Mouse (Mus musculus): ENCODE measurements at regions not wholly inside any gene's neighbourhood (a gene's known extent, or its start where the extent isn't known, plus 50 kb on each side); places are given as distances from the start of the nearest gene placed in this dataset.

DNA sequence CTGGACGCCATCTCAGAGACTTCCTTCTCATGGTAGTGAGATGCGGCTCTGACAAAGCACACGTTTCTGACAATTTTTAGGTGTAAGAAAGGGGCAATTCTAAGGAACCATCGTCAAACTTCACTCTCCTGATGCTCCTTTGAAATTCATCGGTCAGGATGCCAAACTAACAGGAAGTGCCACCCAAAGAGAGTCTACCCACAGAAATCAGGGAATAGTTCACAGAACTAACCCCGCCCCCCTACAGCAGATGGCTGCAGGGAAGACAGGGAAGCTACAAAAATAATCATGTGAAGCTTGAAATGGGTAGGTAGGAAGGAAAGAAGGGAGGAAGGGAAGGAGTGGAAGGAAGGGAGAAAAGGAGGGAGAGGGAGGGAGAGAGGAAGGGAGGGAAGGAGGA, 240.1 kb upstream of the Eif4g2 start:
- DNase-seq, result no peak

DNA sequence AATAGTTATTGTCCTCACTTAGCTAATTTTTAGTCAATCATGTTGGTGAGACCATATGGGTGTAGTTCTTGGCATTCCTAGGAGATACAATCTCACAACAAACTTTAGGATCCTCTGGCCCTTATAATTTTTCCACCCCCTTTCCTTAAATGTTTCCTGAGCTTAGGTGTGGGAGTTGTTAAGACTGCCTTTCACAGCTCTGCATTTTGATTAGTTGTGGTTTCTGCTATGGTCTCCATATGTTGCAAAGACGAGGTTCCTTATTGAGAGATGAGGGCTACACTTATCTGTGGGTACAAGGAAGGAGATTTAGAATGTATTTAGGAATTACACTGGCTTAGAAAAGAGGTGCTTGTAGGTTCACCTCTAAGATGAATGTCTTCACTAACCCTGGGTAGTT, 237.1 kb upstream of the Eif4g2 start:
- DNase-seq, result no peak

DNA sequence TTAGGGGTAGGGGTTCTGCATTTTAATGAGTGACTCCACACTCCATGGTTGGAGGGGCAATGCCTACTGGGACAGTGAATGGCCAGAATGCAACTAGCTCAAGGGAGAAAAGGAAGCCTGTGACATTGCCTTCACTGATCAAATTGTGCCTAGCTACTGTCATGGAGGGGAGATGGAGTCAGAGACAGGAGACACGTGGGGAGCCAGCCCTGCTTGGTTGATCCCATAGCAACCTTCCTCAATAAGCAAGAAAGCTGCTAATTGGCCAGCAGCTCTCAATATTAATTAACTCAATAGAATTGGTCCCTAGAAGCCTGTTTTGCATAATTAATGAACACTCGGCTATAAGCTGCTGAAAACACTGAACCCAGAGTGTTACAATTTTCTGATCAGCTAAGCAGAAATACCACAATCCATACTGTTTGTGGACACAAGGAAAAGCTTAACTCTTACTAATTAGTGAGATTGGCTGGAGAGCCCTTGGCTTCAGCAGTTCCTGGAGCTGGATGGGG, 233.7 kb upstream of the Eif4g2 start:
- no peak for DNase-seq

DNA sequence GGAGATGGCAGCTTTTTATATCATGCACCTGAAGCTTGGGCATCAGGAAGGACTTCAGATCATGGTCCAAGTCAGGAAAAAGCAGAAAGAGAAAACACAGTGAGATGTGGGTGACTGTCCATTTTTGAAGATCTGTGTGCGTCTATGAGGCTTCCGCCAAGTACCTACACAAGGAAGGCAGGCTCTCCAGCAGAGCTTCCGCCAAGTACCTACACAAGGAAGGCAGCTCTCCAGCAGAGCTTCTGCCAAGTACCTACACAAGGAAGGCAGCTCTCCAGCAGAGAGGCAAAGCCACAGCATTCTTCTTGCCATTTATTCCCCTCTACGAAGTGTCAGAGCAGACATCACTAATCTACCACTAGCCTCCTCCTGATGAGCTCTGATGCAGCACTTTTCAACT, 231.1 kb upstream of the Eif4g2 start:
- no peak for DNase-seq

DNA sequence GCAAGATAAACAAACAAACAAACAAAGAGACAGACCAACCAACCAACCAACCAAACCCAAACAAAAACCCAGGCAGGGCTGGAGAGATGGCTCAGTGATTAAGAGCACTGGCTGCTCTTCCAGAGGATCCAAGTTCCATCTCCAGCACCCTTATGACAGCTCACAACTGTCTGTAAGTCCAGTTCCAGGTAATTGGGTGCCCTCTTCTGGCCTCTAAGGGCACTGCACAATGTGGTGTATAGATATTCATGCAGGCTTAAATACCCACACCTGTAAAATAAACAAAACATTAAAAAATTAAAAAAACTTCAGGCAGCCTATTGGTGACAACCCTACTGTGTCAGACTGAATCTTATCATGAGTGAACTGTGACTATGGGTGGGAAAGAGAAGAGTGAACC, 222.4 kb upstream of the Eif4g2 start:
- peak; percentile 16 for DNase-seq

DNA sequence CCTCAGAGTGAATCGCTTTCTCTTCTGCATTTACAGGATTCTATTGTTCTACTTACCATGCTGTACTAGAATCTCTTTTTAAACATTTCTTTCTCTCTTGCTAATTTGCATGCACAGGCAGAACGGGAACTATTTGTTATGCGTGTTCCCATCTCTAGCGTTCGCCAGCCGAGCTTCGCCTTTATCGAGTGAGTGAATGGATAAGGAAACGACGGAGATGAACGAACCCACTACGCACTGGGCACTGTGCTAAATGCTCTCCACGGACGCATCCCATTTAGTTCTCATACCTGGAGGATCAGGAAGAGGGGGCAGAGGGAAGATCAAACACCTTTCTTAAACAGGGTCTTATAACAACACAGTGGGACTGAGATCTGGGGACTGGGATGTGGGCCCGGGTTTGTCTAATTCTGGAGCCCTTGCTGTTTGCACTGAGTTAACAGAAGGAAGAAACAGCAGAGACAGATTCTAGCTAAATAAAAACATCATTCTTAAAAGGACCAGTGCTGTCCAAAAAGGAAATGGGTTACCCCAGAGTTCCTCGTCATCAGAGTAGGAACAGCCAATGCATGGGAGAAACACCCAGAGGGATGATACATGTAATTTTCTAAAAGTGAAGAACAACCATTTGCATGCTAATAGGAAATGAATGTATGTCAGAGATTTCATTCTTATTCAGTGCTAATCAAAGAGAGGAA, 219.1 kb upstream of the Eif4g2 start:
- no peak for DNase-seq

DNA sequence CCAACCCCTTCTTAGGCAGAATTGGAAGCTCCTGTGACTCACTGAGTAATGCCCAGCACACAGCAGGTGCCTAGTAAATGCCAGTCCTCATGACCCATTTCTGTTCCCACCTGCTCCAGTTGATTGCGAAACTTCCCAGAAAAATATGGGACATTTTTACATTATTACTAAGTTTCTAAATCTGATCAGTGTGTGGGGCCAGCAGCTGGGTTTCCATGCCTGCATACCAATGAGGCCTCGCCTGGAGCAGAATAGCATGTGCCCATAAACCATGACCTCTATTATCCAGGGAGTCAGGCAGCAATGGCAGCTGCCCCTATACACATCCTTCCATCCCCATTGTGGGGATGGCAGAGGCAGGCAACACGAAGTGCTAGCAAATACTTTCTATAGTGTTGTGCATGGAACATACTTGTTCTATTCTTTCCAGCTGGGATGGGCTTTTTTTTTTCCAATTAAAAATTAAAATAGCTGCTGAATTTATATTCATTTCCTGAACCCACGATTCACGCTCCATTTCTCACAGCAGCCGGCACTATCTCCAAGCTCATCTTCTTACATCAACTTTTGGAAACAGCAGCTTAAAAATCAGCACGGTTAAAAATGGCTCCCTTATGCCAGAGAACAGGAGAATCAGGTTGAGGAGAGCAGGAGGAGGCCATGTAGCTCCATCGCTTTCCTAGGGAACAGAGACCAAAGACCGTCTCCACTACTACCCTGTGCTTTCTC, 214.5 kb upstream of the Eif4g2 start:
- no peak for DNase-seq

DNA sequence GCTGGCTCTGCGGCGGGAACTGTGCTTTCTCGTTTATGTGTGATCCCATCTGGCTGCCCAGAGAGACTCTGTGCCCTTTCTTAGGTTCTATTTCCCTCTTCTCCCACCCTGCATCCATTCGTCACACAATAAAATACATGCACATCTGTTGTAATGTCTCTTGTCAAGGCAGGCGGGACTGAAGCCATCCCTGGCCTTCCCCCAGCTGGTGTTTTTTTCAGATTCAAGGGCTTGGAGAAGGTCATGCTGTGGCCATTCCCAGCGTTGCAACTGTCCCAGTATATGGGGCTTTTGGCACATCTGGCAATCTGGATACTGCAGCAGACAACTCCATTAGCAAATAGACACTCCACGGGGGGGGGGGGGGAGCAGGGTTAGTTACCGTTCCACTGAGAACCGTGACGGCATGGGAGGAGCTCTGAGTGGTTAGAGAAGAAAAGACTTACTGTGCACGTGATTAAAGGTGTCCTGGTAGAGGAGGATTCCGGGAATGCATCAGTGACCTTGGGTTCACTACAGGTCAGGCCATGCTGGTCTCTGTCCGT, 200.7 kb upstream of the Eif4g2 start:
- no peak for DNase-seq

DNA sequence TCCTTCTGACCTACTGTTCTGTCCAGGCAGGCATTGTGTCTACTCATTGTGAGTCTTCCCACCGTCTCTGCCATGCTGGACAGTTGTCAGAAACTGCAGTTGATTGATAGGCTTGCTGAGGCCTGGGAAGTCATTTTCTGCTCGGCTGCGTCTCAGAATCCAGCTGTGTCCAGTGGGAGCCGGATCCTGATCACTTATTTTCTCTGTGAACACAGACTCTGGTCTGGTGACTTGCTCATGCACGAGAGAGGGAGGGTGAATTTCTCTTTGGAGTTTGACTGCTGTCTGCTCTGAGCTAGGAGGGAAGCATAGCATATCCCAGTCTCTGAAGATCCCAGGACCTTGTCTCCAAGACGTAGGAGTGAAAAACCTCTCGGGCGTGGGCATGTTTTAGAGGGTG, 199.5 kb upstream of the Eif4g2 start:
- no peak for DNase-seq

DNA sequence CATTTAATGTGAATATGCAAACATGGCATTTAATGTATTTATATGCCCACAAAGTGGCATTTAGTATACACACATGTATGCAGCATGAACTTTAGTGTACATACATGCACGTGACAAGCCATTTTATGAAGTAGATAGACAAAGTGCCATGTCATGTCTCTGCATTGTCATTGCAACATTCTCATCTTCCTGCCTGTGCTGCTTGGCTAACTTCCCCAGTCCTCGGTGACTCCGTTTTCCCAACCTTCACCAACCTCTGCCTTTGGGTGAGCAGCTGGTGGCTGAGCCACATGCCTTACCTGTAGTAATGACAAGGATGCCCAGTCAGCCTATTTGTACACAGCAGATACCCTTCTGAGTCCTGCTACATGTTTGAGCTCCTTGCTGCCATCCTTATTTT, 194.9 kb upstream of the Eif4g2 start:
- DNase-seq, result no peak

DNA sequence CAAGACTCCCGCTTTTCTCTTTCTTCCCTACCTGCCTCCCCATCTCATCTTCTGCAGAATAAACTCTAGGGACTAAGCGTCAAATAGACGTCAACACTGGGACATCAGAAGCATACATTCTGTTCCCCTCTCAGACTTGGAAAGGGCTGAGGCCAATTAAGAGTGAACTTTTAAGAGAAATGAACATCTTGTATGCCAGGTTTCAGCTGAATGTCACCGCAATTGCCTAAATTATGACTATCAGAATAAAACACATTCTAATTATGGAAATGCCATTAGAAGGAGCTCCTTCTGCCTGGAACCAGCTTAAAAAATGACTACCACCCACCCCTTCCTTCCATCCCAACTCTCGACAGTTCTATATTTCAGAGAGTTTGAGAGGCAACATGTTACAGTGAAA, 191.0 kb upstream of the Eif4g2 start:
- DNase-seq, result no peak

DNA sequence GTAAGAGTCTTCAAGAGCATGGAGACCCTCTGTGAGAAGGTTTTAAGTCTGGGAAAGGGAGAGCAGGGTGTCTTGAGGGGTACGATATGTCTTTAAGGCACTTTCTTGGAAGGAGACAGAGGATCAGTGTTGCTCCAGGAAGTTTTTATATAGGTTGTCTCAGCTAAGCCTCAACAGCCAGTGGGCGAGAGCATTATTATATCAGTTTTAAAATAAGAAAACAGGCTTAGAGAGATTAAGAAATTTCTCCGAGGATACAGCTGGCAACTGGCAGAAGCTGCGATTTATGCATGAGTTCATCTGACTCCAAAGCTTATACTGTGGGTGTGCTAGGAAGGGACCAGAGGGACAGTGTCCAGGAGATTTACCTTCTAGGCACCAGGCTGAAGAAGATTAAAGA, 188.0 kb upstream of the Eif4g2 start:
- DNase-seq, result no peak

DNA sequence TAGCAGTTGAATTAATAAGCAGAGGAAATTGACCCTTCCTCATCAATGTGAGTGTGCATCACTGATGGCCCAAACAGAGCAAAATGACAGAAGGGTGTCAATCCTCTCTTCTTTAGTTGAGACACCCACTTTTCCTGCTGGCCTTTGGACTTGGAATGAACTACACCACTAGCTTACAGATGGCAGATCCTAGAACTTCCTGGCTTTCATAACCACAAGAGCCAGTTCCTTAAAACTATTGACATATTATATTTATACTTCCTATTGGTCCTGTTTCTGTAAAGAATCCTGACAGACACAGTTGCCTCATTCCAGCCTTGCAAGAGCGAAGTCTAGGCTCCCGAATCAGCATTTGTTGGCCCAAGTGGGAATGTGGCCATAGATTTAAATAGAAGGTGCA, 185.4 kb upstream of the Eif4g2 start:
- DNase-seq, result no peak

DNA sequence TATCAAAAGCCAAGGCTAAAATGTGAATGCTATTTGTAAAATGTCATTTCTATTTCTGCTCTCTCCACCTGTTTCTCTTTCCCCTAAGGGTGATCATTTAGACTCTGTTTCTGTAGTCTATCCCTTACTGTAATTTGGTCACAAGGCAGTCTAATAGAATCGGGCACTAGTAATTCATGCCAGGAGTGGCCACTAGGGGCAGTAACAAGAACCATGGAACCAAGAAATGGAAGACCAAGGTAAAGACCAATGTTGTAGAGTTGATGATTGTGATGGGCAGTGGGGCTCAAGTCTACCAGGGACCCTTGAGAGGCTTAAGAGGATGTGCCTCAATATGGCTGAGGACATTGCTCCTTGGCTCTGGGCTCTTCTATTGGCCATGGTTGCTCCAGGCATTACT, 180.5 kb upstream of the Eif4g2 start:
- DNase-seq, result no peak

DNA sequence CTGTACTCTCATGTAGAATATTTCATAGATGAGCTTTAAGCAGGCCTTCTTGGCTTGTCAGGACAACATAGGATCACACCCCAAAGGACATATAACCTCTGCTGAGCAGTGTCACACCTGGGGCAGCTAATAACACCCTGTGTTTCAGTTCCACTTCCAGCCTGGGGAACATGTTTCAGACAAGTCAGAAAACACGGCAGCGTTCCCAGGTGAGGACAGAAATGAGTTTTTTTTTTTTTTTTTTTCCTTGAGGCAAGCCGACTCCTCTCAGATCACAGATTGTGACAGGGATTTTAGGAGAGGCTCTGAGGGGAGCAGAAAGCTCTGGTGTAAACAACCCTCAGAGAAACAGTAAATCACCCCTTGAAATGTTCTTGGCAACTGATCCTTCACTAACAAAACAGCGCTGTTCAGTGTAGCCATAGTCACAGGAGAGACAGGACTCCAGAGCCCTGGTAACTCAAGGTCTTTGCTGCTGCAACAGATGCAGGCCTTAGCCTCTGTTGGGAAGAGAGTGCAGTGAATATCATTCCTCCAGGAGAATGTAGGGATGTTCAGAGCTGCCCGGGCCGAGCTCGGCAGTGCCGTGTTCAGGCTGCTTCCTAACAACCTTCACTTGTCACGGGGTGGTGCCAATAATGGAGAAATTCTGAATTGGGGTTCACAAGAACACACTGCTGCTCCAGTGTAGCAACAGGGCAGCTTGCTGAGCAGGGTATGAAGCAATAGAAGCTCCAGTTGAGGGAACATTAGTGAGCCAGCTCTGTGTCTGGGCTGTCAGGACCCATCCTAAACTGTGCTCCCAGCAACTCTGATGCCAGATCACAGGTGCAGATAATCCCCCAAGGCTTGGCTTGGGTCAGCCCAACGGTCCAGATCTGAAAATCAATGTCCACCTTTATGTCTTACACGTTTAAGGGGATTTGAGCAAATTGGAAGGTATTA, 177.1 kb upstream of the Eif4g2 start:
- DNase-seq, result no peak

DNA sequence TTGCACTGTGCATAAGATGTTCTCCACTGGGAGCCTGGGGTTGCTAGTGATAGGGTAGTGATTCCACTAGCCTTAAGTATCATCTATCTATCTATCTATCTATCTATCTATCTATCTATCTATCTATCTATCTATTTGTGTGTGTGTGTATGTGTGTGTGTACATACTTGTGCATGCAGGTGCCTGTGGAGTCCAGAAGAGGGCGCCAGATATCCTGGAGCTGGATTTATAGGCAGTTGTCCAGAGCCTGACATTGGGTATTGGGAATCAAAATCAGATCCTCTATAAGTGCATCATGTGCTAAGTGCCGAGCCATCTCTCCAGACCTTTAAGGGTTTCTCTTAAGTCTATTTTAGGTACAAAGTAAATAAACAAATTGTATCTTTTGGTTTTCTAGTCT, 175.0 kb upstream of the Eif4g2 start:
- DNase-seq, result no peak

DNA sequence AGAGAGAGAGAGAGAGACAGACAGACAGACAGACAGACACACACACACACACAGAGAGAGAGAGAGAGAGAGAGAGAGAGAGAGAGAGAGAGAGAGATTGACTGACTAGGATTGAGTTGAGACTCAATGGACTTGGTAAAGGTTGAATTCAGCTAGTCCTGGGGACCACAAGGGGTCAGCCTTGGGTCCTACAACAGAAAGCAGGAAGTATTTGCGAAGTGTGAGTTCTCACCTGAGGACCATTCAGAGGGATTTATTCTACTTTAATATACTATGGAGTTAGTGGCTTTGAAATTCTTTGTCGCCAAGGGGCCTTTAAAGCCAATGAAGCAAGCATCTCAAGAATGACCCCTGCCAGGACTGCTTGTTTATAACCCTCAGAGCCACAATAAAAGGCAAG, 173.4 kb upstream of the Eif4g2 start:
- no peak for DNase-seq

DNA sequence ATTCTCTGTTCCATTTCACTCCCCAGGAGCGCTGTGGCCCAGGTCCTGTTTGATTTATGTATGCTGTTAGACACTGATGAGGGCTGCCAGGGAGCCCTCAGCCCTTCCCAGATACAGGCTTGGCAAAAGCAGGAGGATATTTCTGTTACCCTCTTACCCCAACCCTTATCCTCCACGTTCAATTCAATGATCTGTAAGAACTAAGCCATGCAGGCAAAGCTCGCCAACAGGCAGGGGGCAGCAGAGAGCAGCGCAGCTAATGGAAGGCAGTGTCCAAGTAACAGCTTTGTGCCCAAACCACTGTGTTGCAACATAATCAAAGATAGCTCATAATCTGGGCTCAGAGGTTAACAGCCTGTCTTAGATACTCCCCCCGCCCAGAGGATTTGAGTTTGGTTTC, 166.8 kb upstream of the Eif4g2 start:
- DNase-seq, result peak; percentile 60

DNA sequence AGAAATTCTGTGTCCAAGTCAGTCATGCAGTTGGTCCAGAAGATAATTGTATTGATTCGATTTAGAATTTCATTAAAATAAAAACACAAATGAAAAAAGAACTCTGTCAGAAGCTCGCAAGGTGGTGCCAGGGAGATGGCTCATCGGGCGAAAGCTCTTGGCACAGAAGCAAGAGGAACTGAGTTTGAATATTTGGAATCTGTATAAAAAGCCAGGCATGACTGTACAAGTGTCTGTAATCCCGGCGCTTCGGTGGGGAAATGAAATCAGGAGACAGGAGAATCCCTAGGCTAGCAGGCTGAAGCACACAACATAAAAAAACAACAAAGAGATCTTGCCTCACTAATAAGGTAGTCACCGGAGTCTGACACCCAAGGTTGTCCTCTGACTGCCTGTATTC, 162.7 kb upstream of the Eif4g2 start:
- no peak for DNase-seq

DNA sequence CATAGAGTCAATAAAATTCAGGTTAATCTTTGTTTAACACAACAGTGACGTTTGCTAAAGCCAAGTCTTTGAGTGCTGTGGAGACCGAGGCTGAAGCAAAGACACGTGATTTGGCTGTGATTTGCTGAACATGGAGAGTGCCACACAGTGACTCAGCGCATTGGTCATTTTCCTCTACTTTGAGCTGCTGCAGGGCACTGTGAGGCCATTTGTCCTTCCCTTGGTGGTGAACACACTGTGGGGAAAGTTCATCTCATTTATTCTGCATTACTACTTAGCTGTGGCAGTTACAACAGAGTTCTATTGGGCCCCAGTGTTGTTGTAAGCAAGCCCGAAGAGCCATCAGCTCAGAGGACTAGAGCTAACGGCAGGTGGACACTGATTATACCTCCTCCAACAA, 162.2 kb upstream of the Eif4g2 start:
- no peak for DNase-seq

DNA sequence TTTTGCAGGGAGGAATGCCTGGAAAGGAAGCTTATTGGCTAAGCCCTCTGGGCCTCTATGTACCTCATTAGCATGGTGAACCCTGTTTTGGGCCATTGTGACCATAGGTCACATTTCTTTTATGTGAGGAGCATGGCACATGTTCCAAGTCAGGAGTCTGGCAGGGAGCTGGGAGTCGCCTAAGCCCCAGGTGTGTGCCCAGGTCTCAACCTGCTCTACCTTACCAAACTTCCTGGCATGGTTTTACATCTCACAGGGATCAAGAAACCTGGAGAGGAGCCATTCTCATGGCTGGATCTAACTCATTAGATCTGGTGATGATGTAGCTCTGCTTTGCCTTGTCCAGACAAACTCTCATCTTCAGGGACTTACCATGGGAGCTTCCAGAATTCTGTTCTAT, 161.0 kb upstream of the Eif4g2 start:
- no peak for DNase-seq

DNA sequence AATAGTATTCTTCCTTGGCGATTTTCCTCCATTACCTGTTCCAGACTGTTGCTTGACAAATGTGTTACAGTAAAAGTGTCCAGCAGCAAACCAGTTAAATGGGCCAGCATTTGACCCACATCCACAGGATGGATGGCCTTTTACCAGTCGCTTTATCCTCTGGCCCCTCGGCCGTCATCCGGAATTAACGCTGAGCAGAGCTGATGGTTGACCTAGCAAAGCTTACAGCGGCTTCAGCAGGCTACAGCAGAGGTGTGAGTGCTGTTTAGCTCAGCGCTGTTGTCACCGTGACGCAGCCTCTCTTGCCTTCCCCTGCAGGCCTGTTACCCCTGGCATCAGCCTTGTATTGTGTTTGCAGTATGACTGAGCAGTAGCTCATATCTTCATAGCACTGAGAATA, 159.8 kb upstream of the Eif4g2 start:
- no peak for DNase-seq

DNA sequence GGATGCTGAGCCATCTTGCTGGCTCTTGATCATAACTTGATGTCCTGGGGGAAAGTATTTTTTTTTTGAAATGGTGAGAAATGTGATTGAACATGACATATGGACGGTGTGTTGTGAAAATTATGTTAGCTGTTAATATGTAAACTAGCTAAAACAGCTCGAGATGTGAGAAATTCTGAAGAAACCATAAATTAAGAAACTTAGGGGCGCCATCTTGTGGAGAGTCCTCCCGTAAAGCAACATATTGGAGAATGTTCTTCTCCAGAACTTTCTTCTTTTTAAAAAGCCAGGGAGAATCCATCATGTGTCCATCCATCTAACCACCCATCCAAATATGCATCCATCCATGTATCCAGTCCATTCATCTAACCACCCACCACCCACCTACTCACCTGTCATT, 158.7 kb upstream of the Eif4g2 start:
- DNase-seq, result no peak

Measured in thymus, postnatal 25 days (tissue).